Mouse (Mus musculus): ENCODE measurements around the gene Gm826.

GRCm38 (mm10) chr2:160305070-160305469 lies 28.9 kb downstream of the Gm826 start:
- TF ChIP-seq POLR2A (IDR thresholded peaks at IDR 0.05; ENCODE audit: low read depth, low read length) (no peak), CTCF (IDR thresholded peaks at IDR 0.05; ENCODE audit: extremely low read depth, insufficient read length, insufficient replicate concordance, low read depth, low read length) (no peak)

All from small intestine, adult 2 months (tissue).